Mouse (Mus musculus) erythroblast, embryonic 14.5 days (primary cell): ENCODE data around the gene Lrrc23.

Source experiments
- GATA1 ChIP-seq: IDR thresholded peaks from 2 replicates; pipeline ENCODE4 v1.6.1; 2012; ENCODE audit warnings: low read length, inconsistent platforms, mixed read lengths
- TAL1 ChIP-seq: IDR thresholded peaks from 3 replicates; pipeline ENCODE4 v1.6.1; 2012; ENCODE audit warnings: low read length, inconsistent platforms, mixed read lengths

- no peak for TF ChIP-seq GATA1
- TF ChIP-seq TAL1, result no peak
These were observed 25.7 kb downstream of the Lrrc23 start for GRCm38 (mm10) chr6:124753861-124754260.
